Comparison of ENCODE assay signal across 8 mouse cellular contexts in genomic region chr10:96620890-96621271, GRCm38 (mm10). TPM values are rescaled to one million over a fixed set of nuclear protein-coding genes. Genes with fewer than 3 reads are reported as not detected.
DNase-seq lines count a peak whose midpoint lies in the region; ATAC-seq and TF ChIP-seq lines count a peak whose summit lies in the region.

No protein-coding gene starts in this region.

- no peaks in the 10 kb centered on the region for H3K27me3 ChIP-seq in limb, embryonic 12.5 days
- no peaks in the 10 kb centered on the region for H3K27me3 ChIP-seq in midbrain, postnatal 0 days (ENCODE audit: insufficient read depth, low read length)

- peak; percentile 65 to 69 for DNase-seq in CD8-positive naive resting alpha-beta T cell, adult 2 months (ENCODE audit: low read depth in 2 of 2, low spot score in 2 of 2)
- peak; percentile 82 for DNase-seq in adipocyte (ENCODE audit: low spot score)
- DNase-seq in heart, postnatal 4 days: peak; percentile 36
- peak; percentile 25 for DNase-seq in midbrain, postnatal 0 days (ENCODE audit: low spot score)
- no peak for DNase-seq in retina, postnatal 1 day
- DNase-seq in frontal cortex, postnatal 10 days (ENCODE audit: low spot score in 2 of 2): no peak
- no peak for DNase-seq in retina, embryonic 14.5 days (ENCODE audit: low spot score)

- peak overlapping the region; percentile 50 for H3K4me3 ChIP-seq in limb, embryonic 12.5 days (replicated peaks)
- H3K4me3 ChIP-seq in midbrain, postnatal 0 days (ENCODE audit: low read depth, low read length): peak overlapping the region; percentile 52

- TF ChIP-seq CTCF in midbrain, postnatal 0 days (IDR thresholded peaks at IDR 0.05): peak; percentile 27

- H3K36me3 ChIP-seq in limb, embryonic 12.5 days: peaks cover 52% of the 10 kb centered on the region
- 0 out of 2 replicates have a peak, but pooled peaks cover 5% of the 10 kb centered on the region for H3K36me3 ChIP-seq in midbrain, postnatal 0 days (ENCODE audit: insufficient read depth, low read length)

- H3K9me3 ChIP-seq in limb, embryonic 12.5 days: no peaks in the 10 kb centered on the region
- H3K9me3 ChIP-seq in midbrain, postnatal 0 days (ENCODE audit: low read length): no peaks in the 10 kb centered on the region

- no peak for ATAC-seq in limb, embryonic 12.5 days (ENCODE audit: insufficient number of reproducible peaks, insufficient read depth, low FRiP score, low TSS enrichment, low read depth)
- no peak for ATAC-seq in midbrain, postnatal 0 days (ENCODE audit: low FRiP score)

- H3K27ac ChIP-seq in limb, embryonic 12.5 days: peak overlapping the region; percentile 17; the same call in 1 of the 2 replicates
- no peak overlapping the region for H3K27ac ChIP-seq in midbrain, postnatal 0 days (ENCODE audit: low read depth, low read length)

- WGBS in limb, embryonic 12.5 days: 48% methylated on average over 4 of the region's 4 CpGs
- WGBS in midbrain, postnatal 0 days: 27% methylated on average over 4 of the region's 4 CpGs

- H3K4me2 ChIP-seq in limb, embryonic 12.5 days: peak overlapping the region; percentile 84
- H3K4me2 ChIP-seq in midbrain, postnatal 0 days (ENCODE audit: low read depth, low read length, poor library complexity, severe bottlenecking): peak overlapping the region; percentile 71

- H3K9ac ChIP-seq in limb, embryonic 12.5 days (replicated peaks): peak overlapping the region; percentile 45; the same call in 1 of the 2 replicates
- H3K9ac ChIP-seq in midbrain, postnatal 0 days (replicated peaks; ENCODE audit: low read length, poor library complexity, severe bottlenecking): peak overlapping the region; percentile 44

- H3K4me1 ChIP-seq in limb, embryonic 12.5 days (replicated peaks): peaks cover 55% of the 10 kb centered on the region
- peaks cover 3% of the 10 kb centered on the region; the same call in 1 of the 2 replicates for H3K4me1 ChIP-seq in midbrain, postnatal 0 days (ENCODE audit: insufficient read depth, low read length)

RNA-seq across cellular contexts. Expression of gene Btg1, which starts 4.1 kb away (rescaled TPM):
- total RNA-seq in heart, postnatal 4 days (2021): 10 to 100 TPM; 73.5 to 81.5 TPM
- 59.8 and 70.7 TPM in 2 replicates for polyA plus RNA-seq in limb, embryonic 12.5 days (2016; fragmentation: Nextera tagmentation; extraction: Ambion mirVana)
- total RNA-seq in midbrain, postnatal 0 days (2014; rRNA removed): 15.2 and 21.3 TPM in 2 replicates
- polyA plus RNA-seq in midbrain, postnatal 0 days (2015; fragmentation: Nextera tagmentation; extraction: Ambion mirVana): 20.7 and 21.3 TPM in 2 replicates

Comparison
In these comparisons a context has a peak if more than half of its experiments do, and no peak if none do; other contexts are left out.
1. DNase-seq: peak in CD8-positive naive resting alpha-beta T cell, adult 2 months (2 of 2), adipocyte (single experiment), heart, postnatal 4 days (single experiment) and midbrain, postnatal 0 days (single experiment); none in retina, postnatal 1 day (single experiment), frontal cortex, postnatal 10 days (0 of 2) and retina, embryonic 14.5 days (single experiment).